Mouse (Mus musculus) forebrain, postnatal 0 days (tissue): ENCODE data around the gene Mad1l1. TPM values are rescaled to one million over a fixed set of nuclear protein-coding genes. Genes with fewer than 3 reads are reported as not detected.

ENCODE experiments used
- ATAC-seq: fragments of 200-750 bp; cut with Nextera tagmentation; 2 replicates; pipeline ENCODE4 v1.8.0; 2017; ENCODE audit warnings: mild to moderate bottlenecking, moderate library complexity
- DNase-seq: peaks from one replicate; pipeline ENCODE4 v3.0.0-alpha.2; 2015
- H3K27ac ChIP-seq: fragments of 300-500 bp; sonication (generic); 2 replicates; pipeline ENCODE4 v1.5.1; 2014; ENCODE audit warnings: low read depth, mild to moderate bottlenecking, antibody characterized with exemption, low read length, moderate library complexity, mixed read lengths
- H3K27me3 ChIP-seq: fragments of 300-500 bp; sonication (generic); 2 replicates; pipeline ENCODE4 v1.6.1; 2014; ENCODE audit warnings: mild to moderate bottlenecking, low read length, mixed read lengths; ENCODE audit not compliant: insufficient read depth
- H3K36me3 ChIP-seq: fragments of 300-500 bp; sonication (generic); 2 replicates; pipeline ENCODE4 v1.6.1; 2014; ENCODE audit warnings: mild to moderate bottlenecking, moderate library complexity; ENCODE audit not compliant: insufficient read depth
- H3K4me1 ChIP-seq: fragments of 300-500 bp; sonication (generic); 2 replicates; pipeline ENCODE4 v1.6.1; 2014; ENCODE audit warnings: antibody characterized with exemption; ENCODE audit not compliant: insufficient read depth
- H3K4me2 ChIP-seq: fragments of 300-500 bp; sonication (generic); 2 replicates; pipeline ENCODE4 v1.6.1; 2014; ENCODE audit warnings: low read depth, mild to moderate bottlenecking, moderate library complexity
- H3K4me3 ChIP-seq: fragments of 300-500 bp; sonication (generic); 2 replicates; pipeline ENCODE4 v1.5.1; 2014; ENCODE audit warnings: low read depth, low read length, mixed read lengths
- H3K9ac ChIP-seq: fragments of 300-500 bp; sonication (generic); 2 replicates; pipeline ENCODE4 v1.6.1; 2014; ENCODE audit warnings: mild to moderate bottlenecking
- H3K9me3 ChIP-seq: fragments of 300-500 bp; sonication (generic); 2 replicates; pipeline ENCODE4 v1.6.1; 2016; ENCODE audit warnings: low read length
- CTCF ChIP-seq: sonication (generic); IDR thresholded peaks from 2 replicates; pipeline ENCODE4 v1.5.1; 2016; ENCODE audit warnings: antibody characterized with exemption, control low read depth, low read depth
- WGBS: fragments of 180-500 bp; shearing (Covaris S2); extraction: QIAGEN DNeasy Blood & Tissue Kit; methylation state at CpG from one replicate; pipeline ENCODE4 v1.1.7; 2014; 5-methylcytosine and 5-hydroxymethylcytosine counted together
- polyA plus RNA-seq: library from polyadenylated mRNA; unstranded; fragments of >200 nt; fragmentation: Nextera tagmentation; extraction: Ambion mirVana; gene quantifications from 2 replicates; pipeline ENCODE4 v1.2.1, GENCODE M21; 2015
- total RNA-seq: library from RNA; depleted of rRNA; stranded (reverse); fragments of >200 nt; gene quantifications from 2 replicates; pipeline ENCODE4 v1.2.3, GENCODE M21; 2014

Gene Mad1l1
- total and polyA plus RNA-seq, 2 experiments from 2014 or later, result 21.3 to 29.5 TPM

DNA sequence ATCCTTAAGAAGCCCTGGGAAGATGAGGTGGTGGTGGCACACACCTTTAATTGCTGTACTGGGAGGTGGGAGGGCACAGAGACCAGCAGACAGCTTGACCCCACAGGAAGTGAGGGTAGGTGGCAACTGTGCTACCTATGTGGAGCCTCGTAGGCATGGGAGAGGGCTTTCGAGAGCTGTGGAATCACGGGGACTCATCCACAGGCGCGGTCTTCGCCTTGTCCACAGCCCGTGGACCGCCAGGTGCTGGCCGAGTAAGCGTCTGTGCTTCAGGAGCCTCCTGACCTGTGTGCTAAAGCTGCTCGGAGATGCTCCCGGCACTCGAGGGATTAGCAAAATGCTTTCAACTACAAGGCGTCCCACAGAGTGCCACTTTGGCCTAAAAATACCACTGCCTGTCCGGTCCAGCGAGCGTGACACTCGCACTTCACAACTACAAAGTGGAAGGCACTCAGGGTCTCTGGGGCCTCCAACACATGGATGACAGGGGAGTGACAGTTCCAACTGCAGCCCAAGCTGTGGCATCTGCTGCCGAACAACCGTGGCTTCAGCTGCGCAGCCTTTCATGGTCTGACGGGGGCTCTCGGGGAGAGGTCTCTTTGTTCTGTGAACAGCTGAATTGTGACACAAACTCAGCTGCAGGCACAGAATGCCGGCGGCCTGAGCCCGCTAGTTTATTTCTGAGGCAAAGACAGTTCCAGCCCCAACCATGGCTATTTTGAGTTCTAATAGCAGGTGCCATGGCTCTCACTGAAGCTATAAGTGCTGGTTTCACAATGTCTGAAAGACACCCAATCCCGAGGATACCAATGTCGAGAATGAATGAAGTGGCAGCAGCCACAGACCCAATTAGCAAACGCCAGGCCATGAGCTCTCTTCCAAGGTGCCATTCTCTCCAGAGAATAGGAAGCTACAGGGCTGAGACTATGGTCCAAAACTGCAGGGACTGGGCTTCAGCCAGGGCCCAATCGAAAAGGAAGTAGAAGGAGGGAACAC is 57.3 kb downstream of the Mad1l1 start:
- no peak overlapping the region for H3K4me3 ChIP-seq
- peak overlapping the region; percentile 46 for H3K27ac ChIP-seq
- peak; percentile 82 for DNase-seq
- peak; percentile 93 for ATAC-seq
- no peak overlapping the region for H3K4me2 ChIP-seq
- H3K4me1 ChIP-seq, result peaks cover 16% of the 10 kb centered on the region
- H3K36me3 ChIP-seq, result no peaks in the 10 kb centered on the region
- no peak overlapping the region for H3K9ac ChIP-seq
- H3K9me3 ChIP-seq, result no peaks in the 10 kb centered on the region
- H3K27me3 ChIP-seq, result no peaks in the 10 kb centered on the region
- WGBS, result 23% methylated on average over 30 of the region's 30 CpGs
- TF ChIP-seq CTCF, result no peak

DNA sequence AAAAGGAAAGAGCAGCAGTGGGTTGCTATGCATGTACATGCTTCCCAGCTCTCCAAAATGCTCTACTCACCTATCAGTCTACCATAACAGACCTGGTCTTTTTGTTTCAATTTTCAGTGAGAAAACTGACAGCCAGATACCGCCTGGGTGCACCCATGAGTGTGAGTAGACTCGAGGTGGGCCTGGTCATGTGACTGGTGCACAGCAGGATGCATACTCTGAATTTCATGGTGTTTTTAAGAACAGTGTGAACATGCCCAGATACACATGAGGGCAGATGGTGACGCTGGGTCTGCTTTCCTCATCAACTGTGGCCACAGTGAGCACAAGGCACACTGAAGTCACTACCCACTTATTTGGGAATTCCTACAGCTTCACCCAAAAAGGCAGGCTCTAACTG is 59.0 kb downstream of the Mad1l1 start:
- no peak for DNase-seq
- Histone ChIP-seq H3K9ac (no peak overlapping the region), H3K4me2 (no peak overlapping the region), H3K9me3 (no peaks in the 10 kb centered on the region), H3K4me3 (no peak overlapping the region), H3K27ac (no peak overlapping the region), H3K27me3 (no peaks in the 10 kb centered on the region), H3K36me3 (no peaks in the 10 kb centered on the region), H3K4me1 (peaks cover 16% of the 10 kb centered on the region)
- no peak for TF ChIP-seq CTCF
- no peak for ATAC-seq
- whole genome bisulfite sequencing, result 86% methylated on average over 3 of the region's 3 CpGs

- Histone ChIP-seq H3K4me2 (no peak overlapping the region), H3K27me3 (no peaks in the 10 kb centered on the region), H3K4me3 (no peak overlapping the region), H3K9me3 (no peaks in the 10 kb centered on the region), H3K36me3 (no peaks in the 10 kb centered on the region), H3K9ac (no peak overlapping the region), H3K27ac (no peak overlapping the region), H3K4me1 (peaks cover 16% of the 10 kb centered on the region)
- DNase-seq (no peak), ATAC-seq (no peak)
- 89% methylated on average over 4 of the region's 4 CpGs for WGBS
- TF ChIP-seq CTCF, result no peak
These were observed 60.0 kb downstream of the Mad1l1 start for GRCm38 (mm10) chr5:140261313-140261712.

DNA sequence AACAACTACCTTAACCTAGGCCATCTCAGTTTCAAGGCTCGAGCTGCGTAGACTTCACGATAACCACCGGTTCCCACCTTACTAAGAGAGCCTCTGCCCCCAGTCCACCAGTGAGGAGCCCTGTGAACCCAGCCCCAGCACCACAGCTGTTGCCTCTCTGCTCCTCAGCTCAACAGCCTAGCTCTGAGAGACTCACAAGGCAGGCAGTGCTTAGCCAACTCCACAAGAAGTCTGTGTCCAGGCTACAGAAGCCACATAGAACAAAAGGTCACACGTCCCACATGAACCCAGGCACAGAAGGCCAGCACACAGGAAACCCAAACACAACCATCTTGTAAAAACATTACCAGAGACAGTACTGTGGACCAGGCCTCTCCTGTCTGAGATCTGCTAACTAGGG is 62.7 kb downstream of the Mad1l1 start:
- Histone ChIP-seq H3K27me3 (no peaks in the 10 kb centered on the region), H3K4me3 (no peak overlapping the region), H3K9ac (no peak overlapping the region), H3K36me3 (no peaks in the 10 kb centered on the region), H3K27ac (no peak overlapping the region), H3K4me2 (no peak overlapping the region), H3K9me3 (no peaks in the 10 kb centered on the region), H3K4me1 (peaks cover 3% of the 10 kb centered on the region; the same call in 1 of the 2 replicates)
- ATAC-seq, result no peak
- no peak for DNase-seq
- WGBS, result 98% methylated on average over 5 of the region's 5 CpGs
- TF ChIP-seq CTCF, result no peak

DNA sequence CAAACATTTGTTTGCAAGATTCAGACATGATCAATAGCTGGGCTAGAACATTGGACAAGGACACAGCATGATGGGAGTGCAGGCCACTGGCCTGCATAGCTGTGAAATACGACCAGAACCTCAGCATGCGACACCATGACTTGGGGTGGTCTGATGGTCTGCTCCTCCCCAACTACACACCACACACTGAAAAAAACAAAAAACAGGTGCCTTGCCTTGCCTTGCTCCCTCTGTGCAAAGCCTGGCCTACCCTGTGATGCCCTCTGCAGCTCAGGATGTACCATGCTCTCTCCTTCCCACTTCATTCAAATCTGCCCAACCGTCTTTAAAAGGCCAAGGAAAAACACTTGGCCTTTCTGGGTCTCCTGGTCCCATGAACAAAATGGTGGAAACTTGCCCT is 63.3 kb downstream of the Mad1l1 start:
- Histone ChIP-seq H3K27ac (no peak overlapping the region), H3K36me3 (no peaks in the 10 kb centered on the region), H3K27me3 (no peaks in the 10 kb centered on the region), H3K9ac (no peak overlapping the region), H3K4me1 (no peaks in the 10 kb centered on the region), H3K4me3 (no peak overlapping the region), H3K9me3 (no peaks in the 10 kb centered on the region), H3K4me2 (no peak overlapping the region)
- no peak for ATAC-seq
- 89% methylated on average over 3 of the region's 3 CpGs for WGBS
- no peak for DNase-seq
- no peak for TF ChIP-seq CTCF

GRCm38 (mm10) chr5:140257439-140257838 is 63.9 kb downstream of the Mad1l1 start:
- Histone ChIP-seq H3K4me3 (no peak overlapping the region), H3K27ac (no peak overlapping the region), H3K9ac (no peak overlapping the region), H3K36me3 (no peaks in the 10 kb centered on the region), H3K9me3 (no peaks in the 10 kb centered on the region), H3K4me1 (no peaks in the 10 kb centered on the region), H3K27me3 (no peaks in the 10 kb centered on the region), H3K4me2 (no peak overlapping the region)
- no peak for TF ChIP-seq CTCF
- DNase-seq, result no peak
- ATAC-seq, result peak; percentile 45; the same call in 1 of the 2 replicates
- WGBS, result 85% methylated on average over 5 of the region's 5 CpGs

GRCm38 (mm10) chr5:140256685-140257084 is 64.7 kb downstream of the Mad1l1 start:
- no peaks in the 10 kb centered on the region for H3K27me3 ChIP-seq
- no peak overlapping the region for H3K27ac ChIP-seq
- ATAC-seq, result no peak
- no peak overlapping the region for H3K9ac ChIP-seq
- H3K4me1 ChIP-seq, result no peaks in the 10 kb centered on the region
- DNase-seq, result no peak
- H3K4me3 ChIP-seq, result no peak overlapping the region
- no peak for TF ChIP-seq CTCF
- H3K4me2 ChIP-seq, result no peak overlapping the region
- WGBS, result 94% methylated on average over 10 of the region's 10 CpGs
- no peaks in the 10 kb centered on the region for H3K36me3 ChIP-seq
- H3K9me3 ChIP-seq, result no peaks in the 10 kb centered on the region
